Mouse (Mus musculus): ENCODE measurements around the gene Arsg.
A peak's percentile ranks its signal among the peaks of the same experiment; 100 is the strongest.

Gene Arsg

DNA sequence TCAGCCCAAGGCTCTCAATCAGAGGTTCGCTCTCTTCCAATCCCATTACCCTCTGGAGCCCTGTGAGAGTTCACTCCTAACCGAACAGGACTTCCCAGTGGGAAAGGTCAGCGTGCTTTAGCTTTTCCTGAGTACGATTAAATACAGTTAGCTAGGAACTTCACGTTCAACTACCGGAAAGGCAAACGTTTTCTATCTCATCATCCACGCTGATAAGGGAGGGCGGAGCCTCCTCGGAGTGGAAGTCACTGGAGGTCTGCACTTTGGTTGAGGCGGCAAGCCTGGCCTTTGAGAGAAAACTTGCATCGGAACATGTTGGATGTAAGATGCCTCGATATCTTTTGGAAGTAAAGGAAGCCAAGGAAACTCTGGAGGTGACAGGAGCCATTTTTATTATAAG is 113.8 kb downstream of the Arsg start:
- no peak for DNase-seq (ENCODE audit: low spot score)

DNA sequence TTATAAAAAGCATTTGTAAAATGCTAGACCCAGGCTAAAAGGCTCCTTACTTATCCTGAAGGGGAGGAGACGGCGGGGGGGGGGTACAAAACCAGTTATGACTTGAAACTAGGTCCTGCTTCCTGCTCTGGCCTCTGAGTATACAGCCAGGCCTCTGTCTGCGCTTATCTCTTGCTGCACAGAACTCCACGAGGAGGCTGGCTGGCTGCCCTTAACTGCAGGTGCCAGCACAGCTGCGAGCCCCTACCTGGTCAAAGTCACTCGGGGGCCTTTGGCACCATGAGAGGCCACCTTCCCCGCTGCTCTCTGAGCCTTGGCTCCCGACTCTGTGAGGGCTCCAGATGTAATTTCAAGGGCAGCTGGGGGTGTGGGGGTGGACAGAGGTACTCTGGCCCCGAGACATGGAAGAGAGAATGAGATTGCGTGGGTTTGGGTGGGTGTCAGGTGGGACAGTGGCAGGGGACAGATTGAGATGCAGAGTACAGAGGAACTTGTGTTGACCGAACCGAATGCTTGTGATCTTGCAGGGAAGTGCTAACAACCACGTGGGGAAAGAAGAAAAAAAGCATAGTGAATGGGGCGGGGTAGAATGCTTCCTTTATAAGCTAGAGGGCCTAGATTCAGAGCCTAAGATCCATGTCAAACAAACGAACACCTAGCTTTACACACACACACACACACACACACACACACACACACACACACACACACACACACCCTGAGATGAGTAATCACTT is 114.6 kb downstream of the Arsg start:
- no peak for DNase-seq (ENCODE audit: low spot score)

DNA sequence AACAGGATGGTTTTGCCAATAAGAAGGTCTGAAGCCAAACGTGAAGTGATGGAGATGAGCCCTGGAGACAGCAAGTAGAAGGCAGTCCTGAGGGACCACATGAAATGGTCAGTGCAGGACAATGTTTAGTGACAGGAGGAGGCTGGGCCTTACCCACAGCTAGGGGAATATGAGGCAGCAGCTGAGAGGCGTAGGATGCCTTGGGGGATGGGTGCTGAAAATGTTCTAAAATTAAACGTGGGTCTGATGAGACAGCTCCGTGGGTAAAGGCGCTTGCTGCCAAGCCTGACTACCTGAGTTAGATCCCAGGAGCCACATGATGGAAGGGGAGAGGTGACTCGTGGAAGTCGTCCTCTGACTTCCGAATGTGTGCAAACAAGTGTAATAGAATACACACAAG is 116.8 kb downstream of the Arsg start:
- no peak for DNase-seq (ENCODE audit: low spot score)

DNA sequence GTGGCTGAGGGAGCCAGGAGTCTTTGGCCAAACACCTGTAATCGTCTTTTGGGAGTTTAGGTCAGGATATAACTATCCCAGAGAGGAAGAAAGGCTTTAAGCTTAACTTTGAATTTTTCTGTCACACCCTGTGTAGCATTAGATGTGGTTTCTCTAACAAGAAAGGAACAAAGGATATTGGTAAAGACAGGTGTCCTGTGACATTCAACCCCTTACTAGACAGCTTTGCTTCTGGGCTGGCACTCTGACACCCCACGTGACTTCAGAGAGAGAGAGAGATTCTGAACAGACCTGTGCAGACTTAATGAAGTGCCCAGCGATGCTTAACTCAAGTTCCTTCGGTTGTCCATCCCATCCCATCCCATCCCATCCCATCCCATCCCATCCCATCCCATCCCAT is 118.3 kb downstream of the Arsg start:
- DNase-seq (ENCODE audit: low spot score) = peak; percentile 66

DNA sequence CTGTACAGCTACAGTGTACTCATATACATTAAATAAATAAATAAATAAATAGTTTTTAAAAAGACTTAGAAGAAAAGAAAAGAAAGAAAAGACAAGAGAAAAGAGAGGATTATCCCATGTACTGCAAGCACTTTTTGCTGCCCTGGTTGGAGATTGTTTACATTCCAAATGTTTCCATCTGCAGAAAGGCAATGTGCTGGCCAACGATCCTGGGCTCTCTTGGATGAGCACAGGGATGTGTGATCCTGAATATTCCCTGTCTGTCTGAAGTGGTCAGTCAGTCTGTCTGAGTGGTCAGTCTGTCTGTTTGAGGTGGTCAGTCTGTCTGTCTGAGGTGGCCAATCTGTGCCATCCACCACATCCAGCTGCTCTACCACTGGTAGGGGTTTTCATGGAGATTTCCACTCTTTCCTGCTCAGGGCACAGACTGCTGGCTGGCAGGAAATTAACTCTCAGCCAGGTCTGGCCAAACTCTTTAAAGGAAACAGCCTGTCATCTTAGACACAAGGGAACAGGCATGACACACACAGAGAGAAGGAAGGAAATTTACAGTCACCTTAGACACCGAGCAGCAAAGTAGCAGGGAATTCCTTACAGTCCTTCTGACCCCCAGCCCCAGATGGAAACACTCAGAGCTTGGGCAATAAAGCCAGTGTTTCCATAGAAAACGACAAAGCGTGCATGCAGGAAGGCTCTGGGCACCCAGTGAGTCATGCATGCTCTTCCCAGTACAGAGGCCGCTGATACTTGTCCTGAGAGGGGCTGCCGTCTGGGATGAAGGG is 120.2 kb downstream of the Arsg start:
- DNase-seq (ENCODE audit: low spot score) = no peak

DNA sequence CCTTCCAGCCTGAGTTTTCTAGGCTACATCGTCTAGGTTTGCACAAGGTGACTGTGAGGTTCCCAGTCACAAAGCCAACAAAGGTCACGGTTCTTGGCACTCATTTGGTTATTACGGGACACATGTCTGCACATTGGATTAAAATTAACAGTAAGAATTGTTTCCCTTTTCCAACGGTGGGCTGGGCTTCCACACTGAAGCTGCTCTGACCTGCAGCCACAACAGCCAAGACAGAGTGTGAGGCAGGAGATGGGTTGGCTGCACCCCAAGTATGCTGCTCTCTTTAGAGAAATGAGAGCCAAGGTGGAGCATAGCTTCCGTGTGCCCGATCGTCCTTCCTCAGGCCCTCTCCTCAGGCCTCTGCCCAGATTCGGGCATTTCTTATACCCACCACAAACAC is 121.6 kb downstream of the Arsg start:
- no peak for DNase-seq (ENCODE audit: low spot score)

DNA sequence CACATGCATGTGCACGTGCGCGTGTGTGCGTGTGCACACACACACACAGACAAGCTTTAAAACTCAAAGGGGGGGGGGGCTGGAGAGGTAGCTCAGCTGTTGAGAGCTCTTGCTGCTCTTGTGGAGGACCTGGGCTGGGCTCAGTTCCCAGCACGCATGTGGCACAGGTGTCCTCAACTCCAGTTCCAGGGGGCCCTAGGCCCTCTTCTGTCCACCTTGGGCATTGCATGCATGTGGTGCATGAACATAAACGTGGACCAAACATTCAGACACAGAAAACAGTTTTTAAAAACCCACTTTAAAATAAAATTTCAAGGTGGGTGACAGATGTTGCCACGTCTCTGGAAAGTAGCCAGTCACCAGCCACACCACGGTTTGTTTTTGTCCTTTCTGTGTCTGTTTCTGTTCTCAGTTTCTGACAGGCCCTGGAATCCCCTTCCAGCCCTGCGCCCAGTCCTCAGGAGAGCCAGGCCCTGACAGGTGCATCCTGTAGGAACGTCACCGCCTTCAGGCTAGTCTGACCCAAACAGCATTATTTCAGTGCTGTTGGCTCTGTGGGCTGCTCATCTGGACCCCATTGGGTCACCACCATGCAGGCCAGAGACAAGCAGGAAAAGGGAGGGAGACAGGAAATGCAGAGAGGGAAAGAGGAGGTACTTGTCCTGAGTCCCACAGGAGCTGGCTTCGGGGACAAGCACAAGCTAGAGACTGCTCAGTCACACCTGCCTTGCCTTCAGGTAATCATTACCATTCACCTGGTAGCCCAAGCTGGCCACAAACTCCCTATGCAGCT is 125.8 kb downstream of the Arsg start:
- no peak for DNase-seq (ENCODE audit: low spot score)

DNA sequence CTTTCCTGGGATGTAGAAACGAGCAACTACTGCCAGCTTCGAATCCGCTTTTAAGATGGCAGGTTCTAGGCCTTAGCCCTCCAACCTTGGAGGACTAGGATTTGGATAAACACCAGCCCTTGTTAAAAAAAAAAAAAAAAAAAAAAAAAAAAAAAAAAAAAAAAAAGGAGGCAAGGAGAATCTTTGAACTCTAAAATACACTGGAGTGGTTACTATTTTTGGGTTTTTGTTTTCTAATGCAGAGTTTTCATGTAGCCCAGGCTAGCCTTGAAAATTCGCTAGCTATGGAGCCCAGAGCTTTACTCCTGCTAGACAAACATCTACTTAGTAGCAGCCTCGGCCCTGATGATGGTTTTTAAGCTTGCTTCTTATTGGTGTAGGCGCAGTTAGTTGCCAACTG is 134.4 kb downstream of the Arsg start:
- no peak for DNase-seq (ENCODE audit: low spot score)

DNA sequence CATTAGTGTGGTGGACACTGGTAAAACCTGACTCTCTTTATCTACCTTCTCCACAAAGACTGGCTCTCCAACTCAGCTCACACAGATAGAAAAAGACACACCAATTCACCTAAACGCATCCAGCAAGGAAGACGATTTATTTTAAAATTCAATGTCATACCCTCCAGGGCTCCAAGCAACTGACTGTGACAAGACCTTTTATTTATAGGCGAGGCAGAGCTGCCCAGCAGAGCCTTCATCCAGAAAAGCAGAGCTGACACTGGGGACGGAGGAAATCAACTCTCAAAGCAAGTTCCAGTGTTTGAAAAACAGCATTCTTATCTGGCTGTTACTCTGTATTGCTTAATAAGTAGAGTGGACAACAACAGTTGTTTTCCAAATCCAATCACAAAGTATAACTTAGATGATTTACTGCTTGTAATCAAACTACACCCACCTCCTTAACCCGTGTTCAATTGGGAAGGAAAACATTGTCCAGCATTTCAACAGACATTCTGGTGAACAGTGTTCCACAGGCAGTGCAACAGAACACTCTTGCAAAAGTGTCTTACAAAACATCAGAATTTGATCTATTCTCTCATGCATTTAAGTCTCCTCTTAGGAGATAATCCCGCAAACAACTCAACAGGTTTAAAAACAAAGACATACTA is 135.9 kb downstream of the Arsg start:
- no peak for DNase-seq (ENCODE audit: low spot score)

DNA sequence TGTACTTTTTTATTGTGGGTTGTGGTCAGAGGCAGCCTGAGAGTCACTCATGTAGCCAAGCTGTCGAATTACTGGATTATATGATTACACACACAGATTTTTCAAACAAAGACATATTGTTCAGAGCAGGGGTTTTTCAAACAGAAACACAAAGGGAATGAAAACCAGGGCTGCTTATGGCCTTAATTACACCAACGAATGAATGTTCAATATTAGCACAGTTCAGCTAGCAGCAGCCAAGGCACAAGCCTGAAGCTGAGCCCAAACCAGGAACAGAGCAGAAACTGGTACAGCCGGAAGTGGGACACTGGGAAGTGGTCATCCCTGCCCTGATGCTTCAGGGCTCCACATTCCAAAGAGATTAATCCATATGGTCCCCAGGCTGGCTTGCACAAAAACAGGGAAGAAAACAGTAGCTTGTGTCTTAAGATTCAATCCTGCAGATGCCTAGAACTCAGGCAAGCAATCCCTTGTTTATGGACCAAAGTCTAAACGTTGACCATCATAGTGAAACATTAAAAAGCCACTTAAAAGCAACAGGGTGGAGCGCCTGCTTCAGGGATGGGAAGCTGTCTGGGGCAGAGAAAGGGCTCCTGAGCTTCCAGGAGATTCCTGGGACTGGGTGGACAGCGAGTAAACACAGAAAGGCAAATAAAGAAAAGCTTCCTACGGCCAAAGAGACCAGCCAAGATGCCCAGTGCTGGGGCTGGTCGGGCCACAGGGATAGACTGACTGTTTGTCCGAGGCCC is 137.0 kb downstream of the Arsg start:
- DNase-seq (ENCODE audit: low spot score) = no peak

DNA sequence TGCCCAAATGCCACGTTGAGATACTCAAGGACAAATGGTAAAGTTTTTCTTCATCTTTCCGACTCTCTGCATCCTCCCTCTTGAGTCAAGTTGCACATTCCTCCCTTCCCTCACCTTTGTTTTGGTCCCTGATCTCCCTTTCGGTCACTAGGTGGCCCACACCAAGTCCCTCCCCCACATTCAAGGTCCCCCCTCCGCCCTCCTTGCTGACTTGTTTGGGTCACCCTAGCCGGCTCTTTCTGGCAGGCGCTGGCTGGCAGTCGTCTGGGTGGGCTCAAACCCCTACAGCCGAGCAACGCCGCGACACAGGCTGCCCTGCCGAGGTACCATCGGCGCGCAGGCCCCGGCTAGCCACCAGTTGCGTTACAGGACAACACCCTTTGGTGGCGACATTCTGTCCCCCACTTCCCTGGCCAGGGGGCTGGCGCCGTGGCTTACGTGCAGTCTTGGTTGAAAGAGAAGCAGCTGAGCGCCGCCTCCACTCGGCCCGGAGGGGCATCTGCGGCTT is 137.7 kb downstream of the Arsg start:
- no peak for DNase-seq (ENCODE audit: low spot score)

DNA sequence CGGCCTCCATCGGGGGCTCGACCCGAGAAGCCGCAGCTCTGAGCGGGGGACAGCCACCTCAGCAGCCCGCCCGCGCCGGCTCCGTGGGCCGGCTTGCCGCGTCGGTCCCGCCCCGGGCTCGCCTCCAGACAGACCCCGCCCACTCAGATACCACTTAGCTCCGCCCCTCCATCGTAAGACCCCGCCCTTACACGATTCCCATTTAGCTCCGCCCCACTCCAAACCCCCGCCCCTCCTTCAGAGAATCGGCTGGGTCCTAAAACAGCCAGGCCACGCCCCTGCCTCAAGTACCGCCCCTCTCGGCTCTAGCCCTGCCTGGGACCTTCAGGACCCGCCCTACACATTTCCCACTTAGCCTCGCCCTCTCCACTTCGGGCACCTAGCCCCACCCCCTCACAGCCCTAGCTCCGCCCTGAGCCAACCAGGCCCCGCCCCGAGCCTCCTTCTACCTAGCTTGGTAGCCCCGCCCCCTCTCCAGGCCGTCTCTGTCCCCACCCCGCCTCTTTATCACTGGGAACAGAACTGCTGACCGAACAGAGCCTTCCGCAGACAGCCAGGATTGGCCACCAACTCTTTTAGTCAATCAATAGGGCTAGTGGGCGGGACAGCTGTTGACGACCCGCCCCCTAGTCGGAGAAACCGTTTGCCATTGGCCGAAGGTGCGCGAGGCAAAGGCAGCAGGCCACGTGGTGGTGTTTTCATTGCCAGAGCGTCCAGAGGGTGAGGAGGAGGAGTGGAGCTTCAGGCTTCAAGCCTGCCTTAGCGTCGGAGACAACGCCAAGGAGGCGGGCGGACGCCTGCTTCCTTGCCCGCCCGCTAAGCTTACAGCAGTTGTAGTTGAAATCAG is 138.4 kb downstream of the Arsg start, which contains the start of gene Wipi1:
Wipi1 (minus strand) TSS at position 665 of the 847 bp plus-strand sequence.
- DNase-seq (ENCODE audit: low spot score) = peak; percentile 95

DNA sequence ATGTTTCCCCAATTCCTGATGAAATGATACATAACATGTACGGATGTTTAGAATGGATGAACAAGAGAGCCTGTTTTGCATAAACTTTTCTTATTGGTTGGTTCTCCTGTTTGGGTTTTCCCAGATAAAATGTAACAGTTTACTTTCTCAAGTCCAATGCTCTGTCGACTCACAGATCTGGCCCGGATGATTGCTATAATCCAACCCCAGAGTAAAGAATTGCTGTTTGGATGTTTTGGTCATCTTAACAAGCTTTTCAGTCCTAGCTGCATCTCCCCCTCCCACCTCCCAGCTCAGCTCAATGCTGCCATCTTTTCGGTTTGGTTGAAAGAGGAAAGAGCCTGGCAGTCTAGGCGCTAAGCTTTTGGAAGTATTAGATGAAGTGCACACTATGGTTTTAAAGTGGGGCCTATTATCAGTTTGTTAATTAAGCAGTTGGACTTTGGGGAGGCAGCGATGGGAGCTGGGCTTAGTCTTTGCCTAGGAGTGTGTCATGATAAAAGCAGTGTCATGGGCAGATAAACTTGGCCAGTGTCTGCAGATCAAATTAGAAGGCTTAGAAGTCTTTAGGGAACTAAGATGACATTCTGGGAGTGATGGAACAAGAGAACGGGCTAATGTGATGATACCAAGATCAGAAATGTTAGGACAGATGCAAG is 139.8 kb downstream of the Arsg start:
- DNase-seq (ENCODE audit: low spot score) = no peak

DNA sequence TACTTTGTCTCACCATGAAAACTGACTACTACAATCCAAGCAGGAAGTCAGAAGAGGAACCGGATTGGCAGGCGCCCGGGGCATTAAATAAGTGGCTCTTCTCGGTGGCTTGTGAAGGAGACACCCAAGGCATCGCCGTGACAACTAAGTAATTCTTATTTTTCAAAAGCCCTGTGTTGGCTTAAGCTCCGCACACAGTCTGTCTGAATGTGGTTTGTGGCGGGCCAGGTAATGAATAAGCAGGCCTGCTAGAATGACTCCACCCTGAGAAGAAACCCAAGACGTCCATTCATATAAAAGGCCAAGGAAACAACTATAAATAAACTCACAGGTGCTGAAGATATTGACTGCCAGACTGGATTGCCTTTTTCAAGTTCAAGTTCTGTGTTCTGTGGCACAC is 142.1 kb downstream of the Arsg start:
- no peak for DNase-seq (ENCODE audit: low spot score)

DNA sequence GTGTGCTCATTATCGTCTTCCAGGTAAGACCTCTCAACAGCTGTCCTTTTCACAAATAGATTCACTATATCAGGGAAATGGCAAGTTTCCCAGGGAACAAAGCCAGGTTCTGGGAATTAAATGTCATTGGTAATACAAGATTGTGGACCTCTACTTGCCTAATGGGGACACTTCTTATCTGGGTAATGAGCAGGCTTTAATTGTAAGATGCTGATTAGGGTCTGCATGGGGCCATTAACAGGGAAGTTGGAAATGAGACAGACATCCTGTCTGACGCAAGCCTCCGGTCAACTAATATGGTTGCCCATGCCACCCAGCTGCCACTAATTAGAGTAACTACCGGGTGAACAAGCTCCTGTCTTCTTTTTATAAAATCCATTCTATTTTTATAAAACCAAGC is 143.2 kb downstream of the Arsg start:
- no peak for DNase-seq (ENCODE audit: low spot score)

DNA sequence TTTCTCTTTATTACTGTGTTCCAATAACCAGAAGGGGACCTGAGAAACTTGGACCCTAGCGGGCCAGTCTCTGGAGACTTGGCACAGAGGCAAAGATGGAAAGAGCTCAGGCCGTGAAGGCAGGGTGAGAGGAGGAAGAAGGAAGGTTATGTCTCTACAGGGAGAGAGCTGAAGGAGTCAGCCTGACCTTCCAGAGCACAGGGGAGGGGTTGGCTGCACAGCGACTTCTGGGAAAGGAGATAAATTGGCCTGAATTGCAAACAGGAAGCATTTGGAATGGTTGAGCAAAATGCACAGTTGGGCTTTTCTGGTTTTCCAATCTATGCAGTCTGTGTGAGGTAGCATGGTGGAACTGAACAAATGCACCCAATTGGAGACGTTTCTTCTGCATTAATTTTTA is 143.6 kb downstream of the Arsg start:
- DNase-seq (ENCODE audit: low spot score) = no peak

DNA sequence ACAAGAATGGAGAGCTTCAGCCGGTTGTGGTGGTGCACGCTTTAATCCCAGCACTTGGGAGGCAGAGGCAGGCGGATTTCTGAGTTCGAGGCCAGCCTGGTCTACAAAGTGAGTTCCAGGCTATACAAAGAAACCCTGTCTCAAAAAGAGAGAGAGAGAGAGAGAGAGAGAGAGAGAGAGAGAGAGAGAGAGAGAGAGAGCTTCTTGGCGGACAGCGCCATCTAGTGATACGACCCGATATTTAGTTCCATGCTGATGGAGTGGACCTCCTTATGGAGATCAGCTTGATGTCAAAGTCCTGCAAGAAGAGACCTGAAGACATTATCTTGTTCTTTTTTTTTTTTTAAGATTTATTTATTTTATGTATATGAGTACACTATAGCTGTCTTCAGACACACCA is 145.9 kb downstream of the Arsg start:
- DNase-seq (ENCODE audit: low spot score) = peak; percentile 56

DNA sequence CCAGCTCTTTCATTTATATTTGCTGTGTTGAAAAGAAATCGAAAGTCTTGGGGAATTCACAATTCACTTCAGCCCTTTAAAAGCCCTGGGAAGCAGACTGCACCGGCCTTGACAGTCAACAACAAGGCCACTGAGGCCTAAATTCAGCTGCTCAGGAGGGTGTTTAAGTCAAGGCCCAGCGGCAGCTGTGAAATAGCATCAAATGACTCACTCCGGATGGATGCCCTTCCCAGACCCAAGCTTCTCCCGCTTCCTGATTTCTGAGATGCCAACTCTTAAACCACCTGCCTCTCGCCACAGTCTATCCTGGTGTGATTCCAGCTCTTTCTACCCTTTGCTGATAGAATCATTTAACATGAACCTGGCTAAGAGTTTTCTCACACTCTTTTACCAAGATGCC is 147.2 kb downstream of the Arsg start:
- no peak for DNase-seq (ENCODE audit: low spot score)

DNA sequence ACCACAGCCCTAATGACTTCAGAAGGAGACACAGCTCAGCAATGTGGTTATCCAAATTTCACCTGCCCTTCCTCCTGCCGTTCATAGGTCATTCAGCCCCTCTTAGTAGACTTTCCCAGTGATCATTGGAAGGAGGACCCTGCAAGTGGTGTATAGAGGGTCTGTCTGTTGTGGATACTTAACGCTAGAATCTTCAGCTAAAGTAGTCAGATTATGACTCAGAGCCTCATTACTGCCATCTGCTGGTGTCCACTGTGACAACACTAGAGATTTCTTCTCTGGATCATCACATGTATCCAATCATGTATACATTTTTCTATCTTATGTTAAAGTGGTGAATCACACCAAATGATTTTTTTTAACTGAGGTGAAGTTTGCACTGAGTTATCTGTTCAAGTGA is 148.0 kb downstream of the Arsg start:
- DNase-seq (ENCODE audit: low spot score) = peak; percentile 36

DNA sequence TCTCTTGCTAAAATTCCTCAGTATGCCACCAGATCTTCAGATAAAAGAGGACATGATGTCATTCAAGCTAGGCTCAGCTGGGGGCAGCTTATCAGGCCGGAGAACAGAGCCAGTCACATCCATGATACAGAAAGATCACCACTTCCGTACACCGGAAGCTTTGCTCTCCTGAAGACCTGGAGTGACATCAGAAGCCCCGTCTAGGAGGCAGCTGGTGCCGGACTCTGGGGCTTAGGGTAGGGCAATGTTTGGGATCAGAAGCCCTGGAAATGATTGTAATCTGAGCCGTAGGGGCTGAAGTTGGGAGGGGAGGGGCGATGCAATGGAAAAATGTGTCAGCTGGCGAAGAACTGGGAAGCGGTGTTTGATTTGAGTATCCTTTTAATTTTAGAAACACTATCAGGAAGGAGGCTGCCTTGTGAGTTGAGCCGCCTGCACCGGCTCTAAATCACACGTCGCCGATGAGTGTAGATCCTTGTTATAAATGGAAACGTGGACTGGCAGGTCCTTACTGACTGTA is 149.4 kb downstream of the Arsg start:
- DNase-seq (ENCODE audit: low spot score) = no peak

All from T-cell, adult 2 months (primary cell).